Mouse (Mus musculus) CH12F3 (cell line): Measurements from ENCODE around the gene Aldh3b3.
"Not testable (repeated sequence)": the region's sequence is repeated elsewhere in the genome, so short reads cannot be mapped to it uniquely, and the experiment has no call there.

Experiments used
- in situ Hi-C: fragments of 300-500 bp; cut with MboI; formaldehyde crosslinking; loops from 2 replicates; pipeline ENCODE4 v1.14.3; 2020; ENCODE audit warnings: low sequenced_read_pairs

Gene Aldh3b3

GRCm38 (mm10) chr19:3972229-3972628, 13.8 kb downstream of the Aldh3b3 start, which contains the start of gene Aldh3b2:
Gene Aldh3b2, plus strand, starts transcription at chr19:3972328.
- in situ Hi-C loops, result no loop called here

GRCm38 (mm10) chr19:3974608-3975007, 16.2 kb downstream of the Aldh3b3 start:
- in situ Hi-C loops, result not testable (repeated sequence)

DNA sequence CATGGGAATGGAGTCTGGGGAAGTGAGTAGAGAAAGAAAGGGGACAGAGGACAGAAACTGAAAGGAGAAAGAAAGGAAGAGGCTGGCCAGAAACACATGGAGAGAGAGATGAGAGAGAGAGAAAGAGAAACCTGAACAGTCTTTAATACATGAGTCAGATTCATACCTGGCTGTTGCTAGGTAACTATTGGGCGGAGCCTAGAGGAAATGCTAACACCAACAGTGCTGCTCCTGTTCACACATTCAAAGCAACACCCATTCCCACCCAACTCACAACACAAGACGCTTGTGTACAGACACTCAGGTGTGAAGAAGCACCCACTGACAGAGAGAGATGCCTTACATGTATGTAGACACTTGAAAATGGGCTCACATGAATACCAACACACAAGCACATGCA, 17.4 kb downstream of the Aldh3b3 start:
- in situ Hi-C loops, result no loop called here

DNA sequence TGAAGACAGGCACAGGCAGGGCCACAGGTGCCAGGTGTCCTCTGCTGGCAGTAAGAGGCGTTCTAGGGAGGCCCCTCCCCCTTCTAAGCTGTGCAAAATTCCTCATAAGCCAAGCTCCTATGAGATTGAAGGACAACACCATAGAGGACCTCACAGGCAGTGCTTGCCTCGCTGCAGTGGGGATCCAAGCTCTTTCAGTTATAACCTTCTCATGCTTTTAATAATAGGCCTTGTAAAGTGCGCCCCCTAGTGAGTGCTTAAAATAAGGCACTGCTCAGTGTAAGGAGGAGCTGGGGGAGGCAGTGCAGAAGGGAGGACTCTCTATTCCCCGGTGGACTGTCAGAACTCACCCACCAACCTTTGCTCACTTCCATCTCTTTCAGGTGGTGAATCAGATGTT, 21.9 kb downstream of the Aldh3b3 start:
- in situ Hi-C loops, result no loop called here

GRCm38 (mm10) chr19:3980917-3981316, 22.5 kb downstream of the Aldh3b3 start:
- in situ Hi-C loops, result no loop called here

DNA sequence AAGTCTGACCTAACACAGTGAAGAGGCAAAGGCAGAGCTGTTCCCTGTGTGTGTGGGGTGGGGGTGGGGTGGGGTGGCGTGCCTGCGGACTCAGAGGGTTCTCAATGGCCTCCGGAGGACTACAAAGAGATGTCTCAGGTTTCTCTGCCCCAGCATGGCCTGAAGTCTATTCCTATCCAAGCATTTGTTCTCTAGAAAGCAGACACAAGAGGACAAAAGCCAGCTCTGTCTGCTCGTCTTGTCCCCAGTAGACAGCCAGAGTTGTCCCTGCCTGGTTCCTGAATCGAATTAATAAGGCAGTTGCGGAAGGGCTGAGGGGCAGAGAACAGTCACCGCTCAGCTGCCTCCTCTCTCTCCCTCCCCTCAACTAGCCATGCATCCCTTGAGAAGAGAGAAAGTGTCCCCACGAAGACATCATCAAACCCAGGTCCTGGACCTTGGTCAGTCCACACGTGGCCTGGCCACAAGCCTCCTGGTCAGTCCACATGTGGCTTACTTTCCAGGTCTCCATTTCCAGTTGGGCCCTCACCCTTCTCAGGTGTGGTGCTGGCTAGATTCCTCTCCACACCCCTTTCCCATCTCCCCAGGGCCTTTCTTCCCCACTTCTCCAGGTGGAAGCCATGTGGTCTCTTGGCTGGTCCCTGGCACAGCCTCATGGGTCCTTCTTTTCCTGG, 25.2 kb downstream of the Aldh3b3 start:
- in situ Hi-C loops, result no loop called here

GRCm38 (mm10) chr19:3985261-3985681, 26.8 kb downstream of the Aldh3b3 start:
- in situ Hi-C loops, result no loop called here

GRCm38 (mm10) chr19:3986334-3986733, 27.9 kb downstream of the Aldh3b3 start, which contains the start of gene Acy3:
Gene Acy3, plus strand, starts transcription at chr19:3986570.
- in situ Hi-C loops, result no loop called here

- in situ Hi-C loops, result no loop called here
These were observed 29.6 kb downstream of the Aldh3b3 start for GRCm38 (mm10) chr19:3988066-3988465.

- in situ Hi-C loops, result no loop called here
These were observed 30.3 kb downstream of the Aldh3b3 start for GRCm38 (mm10) chr19:3988750-3989149.

DNA sequence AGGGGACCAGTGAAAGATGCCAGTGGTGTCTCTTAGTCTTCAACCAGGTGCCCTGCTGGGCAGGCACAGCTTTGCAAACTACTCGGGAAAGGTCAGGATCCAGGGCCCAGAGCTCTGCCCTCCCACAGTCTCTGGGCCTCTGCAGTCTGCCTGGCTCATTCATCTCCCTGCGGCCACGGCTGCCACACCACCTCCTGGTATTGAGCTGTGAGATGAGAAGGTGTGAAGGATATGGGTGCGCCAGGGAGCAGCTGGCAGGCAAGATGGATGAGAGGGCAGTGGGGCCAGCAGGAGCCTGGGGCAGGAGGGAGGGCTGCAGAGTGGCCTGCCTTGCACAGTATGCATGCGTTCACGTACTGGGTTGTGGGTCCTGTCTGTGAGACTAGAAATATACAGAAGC, 32.4 kb downstream of the Aldh3b3 start:
- in situ Hi-C loops, result no loop called here

DNA sequence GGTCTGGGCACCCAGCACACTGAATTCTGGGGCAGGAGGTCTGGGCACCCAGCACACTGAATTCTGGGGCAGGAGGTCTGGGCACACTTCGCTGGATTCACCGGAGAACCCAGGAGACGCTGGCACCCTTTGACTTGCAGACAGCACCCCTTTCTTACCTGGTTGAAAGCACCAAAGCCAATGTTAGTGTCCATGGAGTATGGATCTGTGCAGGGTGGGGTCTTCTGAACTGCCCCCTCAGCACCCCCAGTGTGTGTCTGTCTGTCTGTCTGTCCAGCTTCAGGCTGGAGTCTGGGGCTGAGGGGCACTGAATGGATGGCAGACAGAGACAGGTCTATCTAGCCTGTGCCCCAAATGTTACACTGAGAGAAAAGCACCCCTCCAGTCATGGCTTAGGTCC, 33.1 kb downstream of the Aldh3b3 start:
- in situ Hi-C loops, result no loop called here

- in situ Hi-C loops, result no loop called here
These were observed 33.5 kb downstream of the Aldh3b3 start for GRCm38 (mm10) chr19:3991966-3992365.

GRCm38 (mm10) chr19:3992416-3992815, 34.0 kb downstream of the Aldh3b3 start, which contains the start of gene Tbx10:
Gene Tbx10, plus strand, starts transcription at chr19:3992752.
- in situ Hi-C loops, result no loop called here

GRCm38 (mm10) chr19:3994932-3995331, 36.5 kb downstream of the Aldh3b3 start:
- in situ Hi-C loops, result no loop called here

DNA sequence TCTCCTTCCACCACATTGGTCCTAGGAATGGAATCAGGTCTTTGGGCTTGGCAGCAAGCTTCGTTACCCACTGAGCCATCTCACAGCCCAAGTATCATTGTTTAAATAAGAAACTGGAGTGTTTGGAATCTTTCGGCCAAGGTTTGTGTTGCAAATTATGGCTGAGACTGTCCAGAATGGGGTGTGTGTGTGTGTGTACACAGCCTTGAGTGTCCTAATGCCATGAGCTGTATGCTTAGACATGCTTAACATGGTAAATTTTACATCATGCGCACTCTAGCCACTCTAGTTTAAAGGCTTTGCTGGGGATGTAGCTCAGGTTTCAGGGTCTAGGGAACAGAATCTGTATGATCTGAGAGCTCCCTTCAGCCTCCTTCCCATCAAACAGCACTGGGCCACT, 37.1 kb downstream of the Aldh3b3 start:
- in situ Hi-C loops, result no loop called here

GRCm38 (mm10) chr19:3996106-3996505, 37.7 kb downstream of the Aldh3b3 start:
- in situ Hi-C loops, result no loop called here

GRCm38 (mm10) chr19:3996747-3997146, 38.3 kb downstream of the Aldh3b3 start:
- in situ Hi-C loops, result no loop called here

DNA sequence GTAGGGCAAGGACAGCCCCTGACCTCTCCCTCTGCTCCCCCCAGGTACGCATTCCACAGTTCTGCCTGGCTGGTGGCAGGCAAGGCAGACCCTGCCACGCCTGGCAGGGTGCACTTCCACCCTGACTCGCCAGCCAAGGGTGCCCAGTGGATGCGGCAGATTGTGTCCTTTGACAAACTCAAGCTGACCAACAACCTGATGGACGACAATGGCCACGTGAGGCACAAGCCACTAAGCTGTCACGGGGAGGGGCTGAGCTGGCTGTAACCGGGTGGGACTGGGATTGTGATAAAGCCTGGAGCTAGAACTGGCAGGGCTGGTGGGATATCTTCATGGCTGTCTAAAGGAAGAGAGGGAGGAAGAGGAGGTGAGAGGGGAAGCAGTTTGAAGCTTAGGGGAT, 38.8 kb downstream of the Aldh3b3 start:
- in situ Hi-C loops, result no loop called here

DNA sequence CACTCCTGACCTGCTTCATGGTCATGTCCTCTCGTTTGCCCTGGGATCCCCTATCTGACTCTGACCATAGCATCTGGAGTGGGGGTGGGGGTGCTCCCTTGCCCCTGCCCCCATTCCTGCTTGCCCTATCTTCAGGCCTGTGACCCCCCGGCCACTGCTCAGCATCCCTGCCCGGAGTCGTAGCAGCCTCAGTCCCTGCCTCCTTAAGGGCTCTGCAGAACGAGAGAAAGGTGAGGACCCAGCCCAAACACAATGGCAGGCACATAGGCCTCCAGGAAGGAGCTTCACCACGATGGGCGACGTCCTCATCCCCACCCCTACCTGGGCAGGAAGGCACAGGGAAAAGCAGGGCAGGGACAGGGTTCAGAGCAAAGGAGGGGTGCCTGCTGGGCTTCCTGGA, 39.9 kb downstream of the Aldh3b3 start:
- in situ Hi-C loops, result no loop called here

DNA sequence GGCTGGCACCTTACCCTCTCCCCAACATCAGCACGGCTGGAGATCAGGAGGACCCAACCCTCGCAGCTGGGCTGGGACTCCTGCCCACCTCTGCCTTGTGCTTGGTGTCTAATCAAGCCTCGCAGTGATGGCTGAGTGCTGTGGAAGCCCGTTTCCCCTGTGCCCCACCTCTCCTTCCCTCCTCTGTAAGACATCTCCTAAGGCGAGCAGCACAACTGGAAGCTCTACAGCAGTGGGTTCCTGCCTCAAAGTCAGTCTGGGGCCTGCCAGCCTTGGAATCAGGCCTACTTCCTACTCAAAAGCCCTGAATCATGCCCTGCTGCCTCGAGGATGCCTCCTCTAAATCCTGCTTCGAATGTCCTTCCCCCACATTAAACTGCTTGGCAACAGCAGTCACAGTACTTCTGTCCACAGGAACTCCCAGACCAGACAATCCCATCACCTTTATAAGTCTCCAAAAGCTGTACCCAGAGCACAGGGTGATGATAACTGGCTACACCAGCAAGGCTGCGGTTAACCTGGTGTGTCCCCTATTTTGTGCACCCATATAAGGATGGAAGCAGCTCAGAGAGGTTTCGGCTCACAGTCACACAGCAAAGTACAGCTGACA, 40.8 kb downstream of the Aldh3b3 start:
- in situ Hi-C loops, result no loop called here

GRCm38 (mm10) chr19:4000119-4000900, 41.9 kb downstream of the Aldh3b3 start, which contains the start of the genes Nudt8 and Gm49405:
Gene Nudt8, plus strand, starts transcription at chr19:4000580.
Gene Gm49405, plus strand, starts transcription at chr19:4000626.
- in situ Hi-C loops, result no loop called here
